Mouse (Mus musculus): ENCODE measurements around the gene Ankrd13b.

Gene Ankrd13b

GRCm38 (mm10) chr11:77508068-77509021 is 18.9 kb upstream of the Ankrd13b start:
- peak; percentile 81 for DNase-seq (ENCODE audit: low spot score)

GRCm38 (mm10) chr11:77507426-77507825 is 17.9 kb upstream of the Ankrd13b start:
- DNase-seq (ENCODE audit: low spot score), result no peak

GRCm38 (mm10) chr11:77506941-77507340 is 17.5 kb upstream of the Ankrd13b start:
- DNase-seq (ENCODE audit: low spot score), result no peak

GRCm38 (mm10) chr11:77506273-77506672 is 16.8 kb upstream of the Ankrd13b start:
- DNase-seq (ENCODE audit: low spot score), result no peak

GRCm38 (mm10) chr11:77505291-77505980 is 16.0 kb upstream of the Ankrd13b start:
- no peak for DNase-seq (ENCODE audit: low spot score)

GRCm38 (mm10) chr11:77504377-77504776 is 14.9 kb upstream of the Ankrd13b start:
- no peak for DNase-seq (ENCODE audit: low spot score)

- DNase-seq (ENCODE audit: low spot score), result no peak
These were observed 14.0 kb upstream of the Ankrd13b start for GRCm38 (mm10) chr11:77503511-77503910.

GRCm38 (mm10) chr11:77502481-77502880 is 13.0 kb upstream of the Ankrd13b start:
- no peak for DNase-seq (ENCODE audit: low spot score)

- DNase-seq (ENCODE audit: low spot score), result no peak
These were observed 12.5 kb upstream of the Ankrd13b start for GRCm38 (mm10) chr11:77501971-77502370.

- DNase-seq (ENCODE audit: low spot score), result peak; percentile 82
These were observed 11.9 kb upstream of the Ankrd13b start for GRCm38 (mm10) chr11:77501392-77501791.

GRCm38 (mm10) chr11:77500361-77501325 is 11.2 kb upstream of the Ankrd13b start:
- no peak for DNase-seq (ENCODE audit: low spot score)

- no peak for DNase-seq (ENCODE audit: low spot score)
These were observed 9.9 kb upstream of the Ankrd13b start for GRCm38 (mm10) chr11:77499354-77499753.

GRCm38 (mm10) chr11:77498261-77499139 is 9.0 kb upstream of the Ankrd13b start:
- DNase-seq (ENCODE audit: low spot score), result no peak

GRCm38 (mm10) chr11:77497851-77498250 is 8.4 kb upstream of the Ankrd13b start:
- DNase-seq (ENCODE audit: low spot score), result peak; percentile 72

GRCm38 (mm10) chr11:77497341-77497756 is 7.9 kb upstream of the Ankrd13b start:
- DNase-seq (ENCODE audit: low spot score), result peak; percentile 90

- DNase-seq (ENCODE audit: low spot score), result no peak
These were observed 6.0 kb upstream of the Ankrd13b start for GRCm38 (mm10) chr11:77495507-77495906.

GRCm38 (mm10) chr11:77494782-77495181 is 5.3 kb upstream of the Ankrd13b start:
- DNase-seq (ENCODE audit: low spot score), result no peak

GRCm38 (mm10) chr11:77494344-77494676 is 4.8 kb upstream of the Ankrd13b start:
- DNase-seq (ENCODE audit: low spot score), result no peak

- DNase-seq (ENCODE audit: low spot score), result no peak
These were observed 4.2 kb upstream of the Ankrd13b start, which contains the start of gene Git1 for GRCm38 (mm10) chr11:77493512-77494343. TSS of gene Git1 (plus strand) at chr11:77493562.

- DNase-seq (ENCODE audit: low spot score), result peak; percentile 95
These were observed 3.4 kb upstream of the Ankrd13b start for GRCm38 (mm10) chr11:77492911-77493332.
